In the genomic region with DNA sequence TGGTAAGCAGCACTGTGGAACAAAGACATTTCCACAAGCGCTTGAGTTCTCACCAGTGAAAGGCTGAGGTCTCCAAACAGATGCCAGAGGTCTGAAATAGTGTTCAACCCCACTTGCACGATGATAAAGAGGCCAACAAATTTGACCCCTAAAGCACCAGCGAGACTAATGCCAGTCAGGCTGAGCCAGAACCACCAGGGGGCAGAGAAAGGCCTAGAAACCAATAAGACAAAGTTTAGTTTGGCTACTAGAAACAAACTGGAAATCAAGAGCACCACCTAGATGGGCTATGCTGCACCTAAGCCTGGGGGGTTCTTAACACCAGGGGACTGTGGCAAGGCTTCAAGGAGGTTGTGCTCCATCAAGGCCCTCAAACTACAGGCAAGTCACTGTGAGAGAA, we compare ENCODE assay signal across 8 mouse cellular contexts. TPM values are rescaled to one million over a fixed set of nuclear protein-coding genes. Genes with fewer than 3 reads are reported as not detected.
A peak's percentile ranks its signal among the peaks of the same experiment; 100 is the strongest.
DNase-seq lines count a peak whose midpoint lies in the region; ATAC-seq lines count a peak whose summit lies in the region.

No protein-coding gene starts in this region.

- ATAC-seq in CD4-positive, CD25-positive, alpha-beta regulatory T cell, adult 4 months, result no peak

- DNase-seq in CD4-positive, CD25-positive, alpha-beta regulatory T cell, adult 2 months (ENCODE audit: low read depth, low spot score), result peak; percentile 50
- DNase-seq in layer of hippocampus, postnatal 10 days (ENCODE audit: low spot score in 2 of 2), result peak; percentile 26 to 49
- DNase-seq in layer of hippocampus, postnatal 36 days, result no peak
- peak; percentile 68 for DNase-seq in adrenal gland, postnatal 10 days
- peak; percentile 31 to 69 for DNase-seq in kidney, postnatal 36 days
- DNase-seq in thymus, postnatal 14 days, result peak; percentile 53
- no peak for DNase-seq in gastrocnemius, adult 18-20 months (ENCODE audit: low spot score)

RNA-seq across cellular contexts. Expression of gene Gstz1, which starts 15.3 kb away (rescaled TPM):
- 10 to 100 TPM; 13.8 to 21.4 TPM for polyA plus RNA-seq in CD4-positive, CD25-positive, alpha-beta regulatory T cell, adult 4 months (2017; shearing (Covaris generic))
- 10 to 100 TPM; 53.2 to 54.2 TPM for total RNA-seq in layer of hippocampus, postnatal 10 days (2021)
- total RNA-seq in layer of hippocampus, postnatal 36 days (2021), result 10 to 100 TPM; 47.3 to 48.1 TPM
- total RNA-seq in adrenal gland, postnatal 10 days (2021), result 100 to 1,000 TPM; 104 to 140 TPM
- 10 to 100 TPM; 35.6 to 42.6 TPM for total RNA-seq in gastrocnemius, adult 18-20 months (2021)

RNA-seq across cellular contexts. Expression of gene Pomt2, which starts 16.1 kb away (rescaled TPM):
- polyA plus RNA-seq in CD4-positive, CD25-positive, alpha-beta regulatory T cell, adult 4 months (2017; shearing (Covaris generic)), result 1 to 10 TPM in 1 of 2 experiments, under 1 TPM in 1; 0.89 to 1.1 TPM
- total RNA-seq in layer of hippocampus, postnatal 10 days (2021), result 10 to 100 TPM; 20.1 to 20.3 TPM
- 10 to 100 TPM; 17.5 TPM for total RNA-seq in layer of hippocampus, postnatal 36 days (2021)
- total RNA-seq in adrenal gland, postnatal 10 days (2021), result 10 to 100 TPM; 11.5 to 14.1 TPM
- total RNA-seq in gastrocnemius, adult 18-20 months (2021), result 1 to 10 TPM; 4.1 to 5.3 TPM

RNA-seq across cellular contexts. Expression of gene Ngb, which starts 29.3 kb away (rescaled TPM):
- not detected for polyA plus RNA-seq in CD4-positive, CD25-positive, alpha-beta regulatory T cell, adult 4 months (2017; shearing (Covaris generic))
- 1 to 10 TPM; 2.9 to 3.7 TPM for total RNA-seq in layer of hippocampus, postnatal 10 days (2021)
- 1 to 10 TPM; 2.5 TPM for total RNA-seq in layer of hippocampus, postnatal 36 days (2021)
- 1 to 10 TPM in 1 of 2 experiments, under 1 TPM in 1; 0.87 to 2.0 TPM for total RNA-seq in adrenal gland, postnatal 10 days (2021)
- not detected for total RNA-seq in gastrocnemius, adult 18-20 months (2021)

Comparison
In these comparisons a context has a peak if more than half of its experiments do, and no peak if none do; other contexts are left out.
1. DNase-seq: peak in CD4-positive, CD25-positive, alpha-beta regulatory T cell, adult 2 months (single experiment), layer of hippocampus, postnatal 10 days (2 of 2), adrenal gland, postnatal 10 days (single experiment), kidney, postnatal 36 days (2 of 2) and thymus, postnatal 14 days (single experiment); none in layer of hippocampus, postnatal 36 days (0 of 2) and gastrocnemius, adult 18-20 months (single experiment).